Mouse (Mus musculus) adrenal gland, adult 8-10 months (tissue): ENCODE results near the gene Elp5. TPM values are rescaled to one million over a fixed set of nuclear protein-coding genes. Genes with fewer than 3 reads are reported as not detected.
"Not testable (repeated sequence)": the region's sequence is repeated elsewhere in the genome, so short reads cannot be mapped to it uniquely, and the experiment has no call there.

Experiments
- DNase-seq: peaks from one replicate; pipeline ENCODE4 v3.0.0; 2022
- microRNA-seq, 2 experiments: library from miRNA; unstranded; fragments of <30 nt; microRNA quantifications; one replicate each; pipeline ENCODE4 v1.2.0; 2022
- total RNA-seq, 4 experiments: library from RNA; stranded (reverse); gene quantifications; 2 replicates each; pipeline ENCODE4 v1.2.4; 2022

The Elp5 gene
- total RNA-seq, 4 experiments from 2014 or later = 56.9 to 87.4 (median 73.6) TPM

DNA sequence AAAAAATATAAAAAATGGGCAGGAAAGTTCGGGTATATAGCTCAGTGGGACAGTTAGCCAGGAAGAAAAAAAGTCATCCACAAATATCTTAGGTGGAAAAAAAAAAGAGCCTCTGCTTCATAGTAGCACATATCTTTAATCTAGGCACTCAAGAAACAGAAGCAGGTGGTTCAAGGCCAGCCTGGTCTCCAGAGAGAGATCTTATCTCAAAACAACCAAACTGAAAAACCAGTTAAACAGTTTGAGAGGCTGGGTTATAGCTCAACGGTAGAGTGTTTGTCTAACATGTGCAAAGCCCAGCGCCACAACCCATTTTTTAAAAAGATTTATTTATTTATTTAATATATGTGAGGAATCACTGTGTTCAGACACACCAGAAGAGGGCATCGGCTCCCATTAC is 49.3 kb downstream of the Elp5 start:
- DNase-seq = no peak

DNA sequence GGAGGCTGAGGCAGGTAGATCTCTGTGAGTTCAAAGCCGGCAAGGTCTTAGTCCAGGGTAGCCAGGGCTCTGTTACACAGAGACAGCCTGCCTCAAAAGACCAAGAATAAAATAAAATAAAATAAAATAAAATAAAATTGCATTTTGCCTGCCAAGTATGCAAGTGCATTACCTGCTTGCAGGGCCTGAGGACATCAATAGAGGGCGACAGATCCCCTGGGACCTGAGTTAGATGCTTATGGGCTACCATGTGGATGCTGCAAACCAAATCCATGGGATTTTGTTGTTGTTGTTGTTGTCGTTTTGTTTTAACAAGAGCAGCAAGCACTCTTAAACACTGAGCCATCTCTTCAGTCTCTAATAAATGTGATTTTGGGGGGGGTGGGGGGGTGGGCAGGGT is 50.1 kb downstream of the Elp5 start:
- no peak for DNase-seq

DNA sequence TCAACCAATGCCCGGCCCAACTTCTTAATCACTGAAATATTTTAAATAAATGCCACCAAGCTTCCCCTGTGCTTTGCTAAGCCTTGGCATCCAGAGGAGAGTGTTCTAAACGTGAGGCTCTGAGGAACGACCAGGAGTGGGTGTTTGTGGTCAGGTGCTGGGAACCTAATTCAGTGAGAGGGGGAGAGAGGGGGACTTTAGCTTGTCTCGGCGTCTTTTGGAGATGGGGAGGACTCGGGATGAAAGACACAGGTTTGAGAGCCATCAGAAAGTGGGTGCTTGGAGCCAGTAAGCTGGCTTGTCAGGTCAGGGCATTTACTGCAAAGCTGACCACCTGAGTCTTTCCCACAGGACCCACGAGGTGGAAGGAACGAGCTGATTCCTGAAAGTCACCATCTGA is 50.5 kb downstream of the Elp5 start:
- DNase-seq = no peak

DNA sequence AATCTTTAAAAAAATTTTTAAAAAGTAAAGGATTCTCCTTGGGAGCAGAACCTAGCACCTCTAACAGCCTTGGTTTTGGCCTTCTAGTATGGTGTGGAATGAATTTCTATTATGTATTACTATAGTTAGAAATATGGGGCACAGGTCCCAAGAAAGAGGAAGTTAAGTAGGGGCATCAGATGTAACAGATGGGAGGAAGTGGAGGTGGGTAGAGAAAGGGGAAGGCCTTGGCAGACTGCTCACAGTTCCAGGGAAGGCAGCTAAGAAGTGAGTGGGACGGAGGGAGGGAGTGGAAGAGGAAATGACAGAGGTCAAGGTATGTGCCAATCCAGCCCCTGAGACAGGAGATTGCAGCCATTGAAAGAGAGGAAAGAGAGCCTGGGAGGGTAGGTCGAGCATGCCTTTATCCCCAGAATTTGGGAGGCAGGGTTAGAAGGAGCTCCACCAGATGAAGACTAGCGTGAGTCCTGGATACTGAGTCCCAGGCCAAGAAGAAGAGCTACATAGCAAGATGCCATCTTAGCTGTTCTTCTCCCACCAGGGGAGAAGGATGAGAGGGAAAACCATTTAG is 51.3 kb downstream of the Elp5 start:
- DNase-seq = no peak

DNA sequence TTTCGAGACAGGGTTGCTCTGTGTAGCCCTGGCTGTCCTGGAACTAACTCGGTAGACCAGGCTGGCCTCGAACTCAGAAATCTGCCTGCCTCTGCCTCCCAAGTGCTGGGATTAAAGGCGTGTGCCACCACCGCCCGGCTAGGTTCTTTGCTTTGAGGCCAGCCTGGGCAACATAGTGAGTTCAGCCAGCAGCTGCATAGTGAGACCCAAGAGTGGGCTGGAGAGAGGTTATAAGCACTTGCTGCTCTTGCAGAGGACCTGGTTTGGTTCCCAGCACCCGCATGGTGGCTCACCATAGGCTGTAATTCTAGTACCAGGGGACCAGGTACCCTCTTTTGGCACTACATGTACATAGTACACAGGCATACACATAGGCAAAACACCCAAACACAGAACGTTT is 52.1 kb downstream of the Elp5 start:
- not testable (repeated sequence) for DNase-seq

DNA sequence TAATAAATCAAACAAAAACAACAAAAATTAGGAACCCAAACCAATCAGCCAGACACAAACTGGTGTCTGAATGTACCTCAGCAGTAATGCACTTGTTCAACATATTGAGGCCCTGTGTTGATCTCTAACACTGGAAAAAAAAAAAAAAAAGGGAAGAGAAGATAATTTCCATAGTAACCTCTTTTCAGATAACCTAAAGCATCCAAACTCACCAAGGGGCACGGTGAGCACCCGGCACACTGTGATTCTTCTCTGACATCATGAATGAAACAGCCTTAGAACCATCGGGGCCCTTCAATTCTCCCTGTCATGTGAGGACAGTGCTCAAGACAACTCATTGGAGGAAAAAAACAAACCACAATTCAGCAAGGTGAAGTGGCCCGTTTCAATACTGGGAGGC is 52.6 kb downstream of the Elp5 start:
- DNase-seq = no peak

DNA sequence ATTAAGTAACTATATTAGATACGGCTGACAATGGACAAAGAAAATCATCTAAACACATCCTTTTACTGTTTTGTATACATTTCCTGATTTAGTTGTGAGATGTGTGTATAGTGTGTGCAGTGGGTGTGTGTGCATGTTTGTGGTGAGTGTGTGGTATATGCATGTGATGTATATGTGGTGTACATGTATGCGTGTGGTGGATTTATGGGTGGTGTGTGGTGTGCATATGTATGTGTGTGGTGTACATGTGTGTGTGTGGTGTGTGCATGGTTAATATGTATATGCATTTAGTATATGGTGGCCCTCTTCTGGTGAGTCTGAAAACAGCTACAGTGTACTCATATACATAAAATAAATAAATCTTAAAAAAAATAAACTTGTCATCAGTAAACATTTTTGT is 54.8 kb downstream of the Elp5 start:
- DNase-seq = no peak

DNA sequence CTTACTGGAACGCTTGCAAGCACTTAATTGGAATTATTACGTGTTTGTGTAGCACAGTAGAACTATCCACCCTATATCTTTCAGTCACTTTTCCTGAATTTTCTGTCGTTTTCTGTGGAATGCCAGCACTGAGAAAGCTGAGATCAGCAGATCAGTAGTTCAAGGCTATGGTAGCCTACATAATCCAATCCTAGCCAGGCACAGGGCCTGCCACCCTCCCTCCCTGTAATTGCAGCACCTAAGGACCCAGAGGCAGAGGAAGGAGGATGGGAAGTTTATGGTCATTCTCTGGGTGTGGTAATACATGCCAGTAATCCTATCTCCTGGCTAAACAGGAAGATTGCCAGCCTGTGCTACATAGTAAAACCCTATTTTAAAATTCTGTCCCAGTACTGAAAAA is 59.5 kb downstream of the Elp5 start:
- DNase-seq = no peak

DNA sequence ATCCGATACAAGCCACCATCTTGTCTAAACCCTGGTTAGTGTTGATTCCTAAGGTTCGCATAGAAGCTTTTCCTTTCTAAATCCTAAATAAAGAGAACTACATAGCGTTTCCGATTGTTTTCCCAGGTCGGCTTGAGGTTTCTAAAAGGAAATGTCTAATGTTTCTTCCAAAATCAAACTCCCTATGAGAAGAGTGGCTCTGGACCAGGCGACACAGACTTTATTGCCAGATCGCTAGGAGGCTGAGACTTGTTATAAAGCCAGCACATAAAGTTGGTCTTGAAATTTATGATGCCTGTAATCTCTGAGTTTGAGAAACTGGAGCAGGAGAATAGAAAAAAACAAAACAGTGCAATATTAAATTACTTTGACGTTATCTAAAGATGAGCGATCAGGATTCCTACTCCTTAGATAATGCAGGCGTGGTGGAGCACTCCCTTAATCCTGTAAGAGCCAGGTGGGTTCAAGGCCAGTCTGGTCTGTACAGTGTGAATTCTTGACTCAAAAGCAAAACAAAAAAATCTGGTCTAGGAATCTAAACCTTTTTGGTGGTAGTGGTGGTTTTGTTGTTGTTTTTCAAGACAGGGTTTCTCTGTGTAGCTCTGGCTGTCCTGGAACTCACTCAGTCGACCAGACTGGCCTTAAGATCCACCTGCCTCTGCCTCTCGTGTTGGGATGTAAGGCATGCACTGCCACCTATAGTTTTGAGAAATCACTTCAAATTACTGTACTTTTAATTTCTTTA is 60.1 kb downstream of the Elp5 start:
- DNase-seq = no peak

DNA sequence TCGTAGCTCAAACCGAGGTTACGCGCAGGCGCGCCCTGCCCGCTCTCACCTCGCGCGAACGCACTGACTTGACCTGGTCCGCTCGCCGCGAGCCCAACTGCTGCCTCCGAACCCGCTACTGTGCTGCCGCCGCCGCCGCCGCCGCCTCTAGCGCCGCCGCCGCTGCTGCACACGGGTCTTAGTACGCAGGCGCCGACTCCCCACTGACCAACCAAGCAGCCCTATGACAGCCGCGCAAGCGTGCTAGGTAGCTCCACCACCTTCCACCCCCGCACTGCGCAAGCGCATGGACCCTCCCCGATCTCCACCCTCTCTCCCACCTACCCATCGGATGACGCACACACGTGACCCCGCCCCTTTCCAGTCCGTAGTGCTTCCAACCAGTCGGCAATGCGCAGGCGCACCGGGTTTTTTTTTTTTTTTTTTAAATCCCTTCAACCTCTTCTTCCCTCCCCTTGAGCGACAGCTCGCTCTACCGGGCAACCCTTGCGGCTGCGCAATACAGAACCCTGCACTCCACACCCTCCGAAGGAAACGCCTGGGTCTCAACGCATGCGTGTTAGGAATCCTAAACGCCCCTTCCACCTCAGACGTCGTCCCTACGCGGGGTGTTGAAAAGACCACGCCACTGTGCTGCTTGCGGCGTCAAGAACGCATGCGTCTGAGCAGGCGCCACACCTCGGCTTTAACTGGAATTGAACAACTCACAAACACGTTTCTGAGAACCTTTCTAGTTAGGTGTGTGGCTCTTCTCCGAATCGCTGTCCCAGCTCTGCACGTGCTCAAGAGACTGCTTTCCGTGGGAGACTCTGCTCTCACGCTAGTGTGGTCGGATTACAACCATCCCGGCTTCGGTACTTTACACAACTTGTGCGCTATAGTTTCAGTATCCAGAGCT is 61.0 kb downstream of the Elp5 start, which contains the start of gene Eif5a:
TSS of gene Eif5a (minus strand) at position 845 of the 898 bp plus-strand sequence.
- peak; percentile 100 for DNase-seq

DNA sequence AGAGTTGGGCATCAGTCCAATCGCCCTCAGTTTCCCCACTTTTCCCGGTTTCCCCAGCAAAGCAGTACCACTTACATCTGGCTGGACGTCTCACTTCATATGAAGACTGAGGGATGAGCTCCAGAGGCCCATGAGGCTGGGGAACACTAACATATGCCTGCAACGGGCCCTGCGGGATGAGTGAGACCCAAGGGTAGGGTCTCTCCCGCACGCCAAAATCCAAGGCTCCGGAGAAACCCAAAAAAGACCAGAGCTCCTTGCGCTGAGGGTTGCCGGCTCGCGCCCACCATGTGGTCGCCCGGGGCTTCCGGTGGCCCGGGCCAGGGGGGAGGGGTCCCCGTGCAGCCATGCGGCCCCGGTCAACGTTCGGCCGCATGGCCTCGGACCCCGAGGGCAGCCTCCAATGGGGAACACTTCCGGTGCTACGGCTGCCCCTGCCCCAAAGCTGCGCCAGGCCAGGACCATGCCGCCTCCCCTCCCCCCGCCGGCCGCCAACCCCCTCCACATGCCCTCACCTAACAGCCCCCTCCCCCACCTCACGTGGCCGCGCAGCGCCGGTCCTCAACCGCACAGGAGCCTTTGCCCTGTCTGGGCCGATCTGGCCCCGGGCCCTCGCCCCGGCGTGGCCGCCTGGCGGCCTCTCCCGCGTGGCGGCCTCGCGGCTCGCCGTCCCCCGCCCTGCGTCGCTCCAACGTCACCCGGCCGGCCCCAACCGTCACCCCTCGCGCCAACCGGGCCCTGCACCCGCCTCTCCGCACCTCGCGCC is 61.9 kb downstream of the Elp5 start:
- DNase-seq = peak; percentile 60

DNA sequence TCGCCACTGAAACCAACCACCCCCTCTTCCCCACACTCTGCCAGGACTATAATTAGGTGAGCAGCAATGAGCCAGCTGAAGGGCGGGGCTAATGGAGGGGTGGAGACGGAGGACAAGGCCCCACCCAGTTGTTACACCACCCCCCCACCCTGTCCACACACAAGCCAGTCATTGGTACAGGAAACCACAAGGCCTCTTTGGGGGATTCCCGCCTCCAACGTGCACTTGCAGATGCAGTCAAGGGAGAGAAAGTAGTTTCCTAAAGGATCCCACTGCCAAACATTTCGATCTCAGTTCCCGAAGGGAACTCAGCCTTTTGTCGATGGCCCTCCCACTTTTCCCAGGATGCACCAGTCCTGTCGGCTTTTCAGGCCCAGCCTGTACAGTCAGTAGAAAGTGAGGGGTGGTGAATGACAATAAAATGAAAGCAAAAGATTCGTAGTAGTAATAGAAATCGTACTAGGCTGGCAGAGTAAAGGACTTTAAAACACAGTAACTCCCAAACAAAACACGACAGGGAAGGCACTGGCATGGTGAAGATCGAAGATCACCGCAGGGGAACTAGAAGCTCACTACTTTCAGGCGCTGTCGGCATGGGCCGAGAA is 62.6 kb downstream of the Elp5 start:
- peak; percentile 81 for DNase-seq

DNA sequence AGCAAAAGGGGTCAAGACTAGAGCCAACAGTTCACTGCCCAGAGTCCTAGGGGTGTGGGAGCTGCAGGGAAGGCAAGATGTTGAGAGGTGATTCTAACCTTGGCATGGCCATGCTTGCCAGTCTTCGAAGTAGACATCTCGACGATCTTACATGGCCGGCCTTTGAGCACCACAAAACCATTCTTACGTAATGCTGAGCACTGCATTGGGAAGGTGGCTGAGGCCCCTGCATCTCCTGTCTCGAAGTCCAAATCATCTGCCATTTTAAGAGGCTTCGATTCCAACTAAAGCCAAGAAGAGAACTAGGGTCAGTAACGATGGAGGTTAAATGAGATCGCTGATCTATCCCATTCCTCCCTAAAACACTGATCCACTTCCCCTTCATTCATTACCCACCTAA is 63.3 kb downstream of the Elp5 start:
- no peak for DNase-seq

Small RNA genes within 50 kb of the gene (microRNA-seq; reads per million reads assigned to microRNA genes)
- gene Gm44349 (0 to 0.17 reads per million in 2 experiments), gene Mir324 (1,328 to 1,771 reads per million in 2 experiments)

Other genes with a start within 250 kb of the Elp5 start
- gene Polr2a, start 223.9 kb downstream of the Elp5 start, total RNA-seq = 100 to 1,000 TPM in 2 of 4 experiments, 10 to 100 TPM in 2; 85.2 to 125 (median 101) TPM
- not detected for gene Slc35g3, start 220.5 kb downstream of the Elp5 start, total RNA-seq
- gene Zbtb4, start 216.6 kb downstream of the Elp5 start, total RNA-seq = 100 to 1,000 TPM in 2 of 4 experiments, 10 to 100 TPM in 2; 73.0 to 121 (median 97.6) TPM
- 1 to 10 TPM; 1.5 to 8.1 (median 5.0) TPM for gene Chrnb1, start 186.6 kb downstream of the Elp5 start, total RNA-seq
- 10 to 100 TPM in 2 of 4 experiments, 1 to 10 TPM in 2; 2.5 to 32.7 (median 16.9) TPM for gene Fgf11, start 180.7 kb downstream of the Elp5 start, total RNA-seq
- 1 to 10 TPM in 1 of 4 experiments, under 1 TPM in 3; 0.45 to 1.1 (median 0.72) TPM for gene Tmem102, start 176.9 kb downstream of the Elp5 start, total RNA-seq
- not detected for gene Gm39566, start 167.2 kb downstream of the Elp5 start, total RNA-seq
- gene Spem2, start 164.1 kb downstream of the Elp5 start, total RNA-seq = not detected
- gene Spem1, start 160.3 kb downstream of the Elp5 start, total RNA-seq = under 1 TPM in 1 of 4 experiments, not detected in 3; 0.38 TPM
- gene Nlgn2, start 144.7 kb downstream of the Elp5 start, total RNA-seq = 10 to 100 TPM; 22.2 to 48.7 (median 35.8) TPM
- 100 to 1,000 TPM; 122 to 164 (median 149) TPM for gene Tmem256, start 144.0 kb downstream of the Elp5 start, total RNA-seq
- gene Plscr3, start 136.1 kb downstream of the Elp5 start, total RNA-seq = 10 to 100 TPM; 40.2 to 69.1 (median 62.1) TPM
- gene Tnk1, start 123.8 kb downstream of the Elp5 start, total RNA-seq = under 1 TPM in 2 of 4 experiments, not detected in 2; 0.11 to 0.20 TPM
- not detected for gene Tmem95, start 104.5 kb downstream of the Elp5 start, total RNA-seq
- gene Kctd11, start 101.1 kb downstream of the Elp5 start, total RNA-seq = 1 to 10 TPM; 4.3 to 6.2 (median 5.5) TPM
- 1 to 10 TPM in 2 of 4 experiments, under 1 TPM in 2; 0.31 to 1.9 (median 0.86) TPM for gene Acap1, start 87.0 kb downstream of the Elp5 start, total RNA-seq
- 1 to 10 TPM in 1 of 4 experiments, under 1 TPM in 3; 0.23 to 2.4 (median 0.71) TPM for gene 2810408A11Rik, start 81.5 kb downstream of the Elp5 start, total RNA-seq
- gene Neurl4, start 81.4 kb downstream of the Elp5 start, total RNA-seq = 10 to 100 TPM; 36.4 to 71.4 (median 51.5) TPM
- 10 to 100 TPM; 44.0 to 72.7 (median 52.0) TPM for gene Gps2, start 68.6 kb downstream of the Elp5 start, total RNA-seq
- gene Eif5a, start 60.6 kb downstream of the Elp5 start, total RNA-seq = 100 to 1,000 TPM; 468 to 561 (median 519) TPM
- 10 to 100 TPM in 3 of 4 experiments, 1 to 10 TPM in 1; 6.3 to 13.9 (median 11.8) TPM for gene Ybx2, start 46.7 kb downstream of the Elp5 start, total RNA-seq
- 10 to 100 TPM; 36.5 to 90.1 (median 50.0) TPM for gene Slc2a4, start 34.3 kb downstream of the Elp5 start, total RNA-seq
- under 1 TPM in 1 of 4 experiments, not detected in 3; 0.55 TPM for gene Cldn7, start 17.7 kb downstream of the Elp5 start, total RNA-seq
- 100 to 1,000 TPM; 109 to 125 (median 120) TPM for gene Ctdnep1, start 1.4 kb downstream of the Elp5 start, total RNA-seq
- gene Gabarap, start 8.6 kb upstream of the Elp5 start, total RNA-seq = 100 to 1,000 TPM; 369 to 430 (median 397) TPM
- gene Phf23, start 13.3 kb upstream of the Elp5 start, total RNA-seq = 10 to 100 TPM; 55.7 to 61.0 (median 58.4) TPM
- 10 to 100 TPM; 13.4 to 27.1 (median 20.5) TPM for gene Dvl2, start 18.1 kb upstream of the Elp5 start, total RNA-seq
- 100 to 1,000 TPM; 323 to 415 (median 392) TPM for gene Acadvl, start 32.9 kb upstream of the Elp5 start, total RNA-seq
- 10 to 100 TPM; 25.7 to 65.4 (median 45.9) TPM for gene Dlg4, start 34.4 kb upstream of the Elp5 start, total RNA-seq
- gene Asgr1, start 71.6 kb upstream of the Elp5 start, total RNA-seq = under 1 TPM in 3 of 4 experiments, not detected in 1; 0.31 to 0.75 (median 0.38) TPM
- gene Asgr2, start 110.1 kb upstream of the Elp5 start, total RNA-seq = 1 to 10 TPM in 2 of 4 experiments, under 1 TPM in 2; 0.62 to 2.9 (median 1.1) TPM
- 1 to 10 TPM; 3.1 to 6.9 (median 4.2) TPM for gene Mgl2, start 147.8 kb upstream of the Elp5 start, total RNA-seq
- gene Clec10a, start 173.7 kb upstream of the Elp5 start, total RNA-seq = 1 to 10 TPM; 3.3 to 7.3 (median 5.4) TPM
- gene Slc16a11, start 230.2 kb upstream of the Elp5 start, total RNA-seq = 1 to 10 TPM in 2 of 4 experiments, under 1 TPM in 2; 0.23 to 2.0 (median 0.86) TPM
- 1 to 10 TPM; 4.4 to 9.4 (median 6.6) TPM for gene Slc16a13, start 238.5 kb upstream of the Elp5 start, total RNA-seq
- 10 to 100 TPM in 2 of 4 experiments, 1 to 10 TPM in 2; 6.4 to 25.1 (median 10.5) TPM for gene Bcl6b, start 247.3 kb upstream of the Elp5 start, total RNA-seq